Mouse (Mus musculus): Measurements from ENCODE around the gene Dhx8. TPM values are rescaled to one million over a fixed set of nuclear protein-coding genes. Genes with fewer than 3 reads are reported as not detected.

Dhx8 gene
- polyA plus RNA-seq, 1 experiment from 2014 or later = 28.5 TPM

DNA sequence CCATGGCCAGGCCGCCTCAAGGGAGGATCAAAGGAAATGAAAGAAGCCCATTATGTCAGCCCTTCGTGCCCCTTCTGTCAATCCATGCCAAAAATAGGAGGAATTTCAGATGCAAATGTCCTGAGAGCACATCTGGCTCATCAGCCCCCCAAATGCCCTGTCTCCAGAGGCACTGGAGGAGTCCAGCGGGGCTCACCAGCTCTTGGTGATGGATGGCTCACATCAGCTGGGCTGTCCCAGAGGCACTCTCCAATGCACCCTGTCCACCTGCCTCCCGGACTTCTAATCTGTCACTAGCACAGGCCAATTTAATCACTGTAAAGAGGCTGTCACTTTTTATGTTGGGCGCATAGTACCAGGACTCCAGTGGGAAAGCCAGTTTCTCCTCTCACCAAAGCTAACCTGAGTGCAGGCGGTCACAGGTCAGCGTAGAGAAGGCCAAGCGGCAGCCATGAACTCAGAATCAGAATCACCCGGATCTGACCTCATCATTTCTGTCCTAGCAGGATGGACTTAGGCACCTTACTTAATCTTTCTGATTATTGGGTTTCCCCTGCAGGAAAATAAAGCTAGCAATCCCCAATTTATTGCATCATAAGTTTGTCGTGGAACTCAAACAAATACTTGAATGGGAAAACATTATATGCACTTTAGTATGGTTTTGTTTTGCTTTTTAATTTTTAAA lies 25.8 kb upstream of the Dhx8 start:
- Histone ChIP-seq H3K36me3 (no peaks in the 10 kb centered on the region), H3K27ac (replicated peaks) (no peak overlapping the region), H3K9me3 (no peaks in the 10 kb centered on the region), H3K27me3 (no peaks in the 10 kb centered on the region), H3K4me3 (no peak overlapping the region), H3K4me2 (no peak overlapping the region), H3K9ac (no peak overlapping the region), H3K4me1 (replicated peaks) (peaks cover 23% of the 10 kb centered on the region)
- 50% methylated on average over 10 of the region's 10 CpGs for WGBS
- no peak for ATAC-seq (ENCODE audit: low read depth)

DNA sequence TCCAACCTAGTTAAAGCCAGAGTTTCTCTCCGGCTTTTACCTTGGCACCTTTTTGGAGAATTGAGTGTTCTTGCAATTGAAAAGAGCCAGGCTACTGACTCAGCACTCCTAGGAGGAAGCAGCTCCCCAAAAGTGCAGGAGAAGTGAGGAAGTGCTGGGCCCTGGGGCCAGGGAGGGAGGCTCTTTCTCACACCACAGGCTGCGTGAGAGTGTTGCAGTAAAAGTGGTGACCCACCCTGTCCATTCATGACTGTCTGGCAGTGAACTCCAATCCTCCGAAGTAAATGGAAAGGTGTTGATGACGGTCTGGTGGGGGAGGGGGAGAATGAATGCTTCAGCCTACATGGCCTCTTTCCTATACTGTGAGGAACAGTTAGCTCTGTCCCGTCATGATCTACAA lies 24.2 kb upstream of the Dhx8 start:
- H3K9me3 ChIP-seq = no peaks in the 10 kb centered on the region
- no peak overlapping the region for H3K4me3 ChIP-seq
- H3K9ac ChIP-seq = no peak overlapping the region
- no peaks in the 10 kb centered on the region for H3K36me3 ChIP-seq
- peaks cover 20% of the 10 kb centered on the region for H3K4me1 ChIP-seq (replicated peaks)
- no peak for ATAC-seq (ENCODE audit: low read depth)
- H3K27me3 ChIP-seq = no peaks in the 10 kb centered on the region
- no peak overlapping the region for H3K27ac ChIP-seq (replicated peaks)
- H3K4me2 ChIP-seq = no peak overlapping the region
- 52% methylated on average over 5 of the region's 5 CpGs for WGBS

DNA sequence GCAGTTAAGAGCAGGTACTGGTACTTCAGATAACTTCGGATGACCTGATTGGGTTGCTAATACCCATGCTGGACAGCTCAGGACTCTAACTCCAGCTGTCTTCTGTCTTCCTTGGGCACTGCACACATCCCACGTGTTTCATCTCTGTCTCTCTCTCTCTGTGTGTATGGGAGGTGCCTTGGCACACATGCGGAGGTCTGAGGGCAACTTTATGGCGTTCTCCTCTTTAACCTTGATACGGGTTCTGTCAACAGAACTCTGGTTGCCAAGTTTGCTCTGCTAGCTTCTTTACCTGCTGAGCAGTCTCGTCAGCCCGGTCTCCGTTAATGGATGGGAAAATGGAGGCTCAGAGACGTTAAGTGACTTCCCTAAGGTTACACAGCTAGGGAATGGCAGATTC lies 19.9 kb upstream of the Dhx8 start:
- H3K9me3 ChIP-seq = no peaks in the 10 kb centered on the region
- H3K27me3 ChIP-seq = no peaks in the 10 kb centered on the region
- WGBS = 87% methylated on average over 9 of the region's 9 CpGs
- H3K36me3 ChIP-seq = no peaks in the 10 kb centered on the region
- no peak overlapping the region for H3K4me3 ChIP-seq
- peaks cover 2% of the 10 kb centered on the region for H3K4me1 ChIP-seq (replicated peaks)
- ATAC-seq (ENCODE audit: low read depth) = no peak
- no peak overlapping the region for H3K9ac ChIP-seq
- H3K27ac ChIP-seq (replicated peaks) = no peak overlapping the region
- no peak overlapping the region for H3K4me2 ChIP-seq

DNA sequence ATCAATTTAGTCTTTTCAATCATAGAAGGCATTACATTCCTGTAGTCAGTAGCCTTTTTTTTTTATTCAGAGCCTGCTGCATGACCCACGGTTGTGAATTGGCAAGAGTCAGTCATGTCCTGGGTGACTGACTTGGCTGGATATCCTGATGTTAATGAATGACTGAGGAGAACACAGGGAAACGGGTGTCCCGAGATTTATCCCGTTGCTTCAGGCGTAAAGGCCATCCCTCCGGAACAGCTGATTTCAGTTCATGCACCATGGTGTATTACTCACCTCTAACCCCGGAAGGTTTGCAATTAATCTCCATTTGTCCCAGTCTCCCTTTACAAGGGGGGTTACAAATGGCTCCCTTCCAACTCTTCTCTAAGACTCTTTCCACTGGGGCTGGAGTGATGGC lies 18.7 kb upstream of the Dhx8 start:
- Histone ChIP-seq H3K4me3 (no peak overlapping the region), H3K9ac (no peak overlapping the region), H3K36me3 (no peaks in the 10 kb centered on the region), H3K4me2 (no peak overlapping the region), H3K9me3 (no peaks in the 10 kb centered on the region), H3K4me1 (replicated peaks) (peaks cover 10% of the 10 kb centered on the region), H3K27ac (replicated peaks) (no peak overlapping the region), H3K27me3 (no peaks in the 10 kb centered on the region)
- ATAC-seq (ENCODE audit: low read depth) = no peak
- 45% methylated on average over 7 of the region's 7 CpGs for WGBS

DNA sequence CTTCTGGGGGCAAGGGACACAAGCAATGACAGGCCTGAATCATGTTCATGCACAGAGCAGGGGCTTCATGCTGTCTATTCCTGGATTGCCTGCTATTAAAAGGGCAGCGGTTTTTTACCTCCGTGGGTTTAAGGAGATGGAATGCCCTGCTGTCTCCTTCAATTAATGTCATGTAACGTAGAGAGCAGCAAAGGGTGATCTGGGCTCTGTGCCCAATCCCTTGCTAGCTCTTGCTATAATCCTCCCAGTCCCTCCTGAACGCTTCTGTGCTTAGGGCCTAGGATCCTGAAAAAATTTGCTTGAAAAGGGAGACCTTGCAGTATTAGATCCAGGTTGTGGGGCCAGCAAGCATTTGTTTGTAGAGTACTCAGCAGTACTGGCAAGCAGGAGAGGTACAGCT lies 14.4 kb upstream of the Dhx8 start:
- peak overlapping the region; percentile 35 for H3K27ac ChIP-seq (replicated peaks)
- no peaks in the 10 kb centered on the region for H3K9me3 ChIP-seq
- no peak overlapping the region for H3K4me3 ChIP-seq
- H3K9ac ChIP-seq = peak overlapping the region; percentile 32; the same call in 1 of the 2 replicates
- H3K4me1 ChIP-seq (replicated peaks) = peaks cover 10% of the 10 kb centered on the region
- WGBS = 29% methylated on average over 4 of the region's 4 CpGs
- H3K27me3 ChIP-seq = no peaks in the 10 kb centered on the region
- no peaks in the 10 kb centered on the region for H3K36me3 ChIP-seq
- no peak for ATAC-seq (ENCODE audit: low read depth)
- H3K4me2 ChIP-seq = no peak overlapping the region

DNA sequence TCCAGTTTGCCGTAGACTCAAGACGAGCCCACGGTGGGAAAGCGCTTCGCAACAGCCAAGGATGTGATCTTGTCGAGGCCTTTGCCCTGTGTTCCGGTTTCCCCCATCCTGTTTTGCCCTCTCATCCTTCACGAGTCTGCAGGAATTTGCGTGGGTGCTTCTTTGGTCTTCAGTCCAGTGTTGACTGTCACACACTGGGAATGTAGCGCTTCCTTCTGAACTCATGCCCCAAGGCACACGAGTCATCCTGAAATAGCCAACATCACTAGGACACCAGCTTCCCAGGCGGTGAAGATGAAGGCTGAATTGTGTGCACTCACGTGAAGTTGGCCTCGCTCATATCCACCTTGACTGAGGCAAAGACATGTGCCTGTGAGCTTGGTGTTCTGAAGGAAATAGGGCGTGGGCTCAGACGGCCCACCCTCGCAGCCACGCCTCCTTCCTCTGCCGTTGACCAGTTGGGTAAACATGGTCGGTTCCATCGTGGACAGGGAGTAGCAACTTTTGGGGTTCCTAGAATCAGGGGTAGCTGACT lies 12.7 kb upstream of the Dhx8 start:
- Histone ChIP-seq H3K27me3 (no peaks in the 10 kb centered on the region), H3K27ac (replicated peaks) (no peak overlapping the region), H3K4me3 (no peak overlapping the region), H3K4me1 (replicated peaks) (peaks cover 10% of the 10 kb centered on the region), H3K9me3 (no peaks in the 10 kb centered on the region), H3K36me3 (no peaks in the 10 kb centered on the region), H3K9ac (no peak overlapping the region), H3K4me2 (no peak overlapping the region)
- no peak for ATAC-seq (ENCODE audit: low read depth)
- 86% methylated on average over 21 of the region's 21 CpGs for WGBS

DNA sequence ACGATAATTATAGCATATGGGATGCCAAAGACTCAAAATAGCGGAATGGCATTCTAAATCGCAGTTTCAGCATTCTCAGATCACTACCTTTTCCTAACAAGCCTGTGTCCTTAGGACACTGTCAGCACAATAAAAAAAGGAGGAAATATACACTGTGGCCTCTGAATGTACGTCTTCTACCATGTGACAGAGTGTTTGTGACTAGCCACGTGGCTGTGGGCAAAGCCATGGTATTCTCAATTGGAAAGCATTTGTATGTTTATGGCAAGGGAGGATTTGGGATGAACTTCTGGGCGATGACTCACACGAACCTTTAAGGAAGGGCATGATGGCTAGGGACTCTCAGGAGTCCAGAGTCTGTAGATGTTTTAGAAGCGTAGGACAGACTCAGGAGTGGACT lies 7.7 kb upstream of the Dhx8 start:
- no peak overlapping the region for H3K9ac ChIP-seq
- WGBS = 84% methylated on average over 8 of the region's 8 CpGs
- no peak for ATAC-seq (ENCODE audit: low read depth)

DNA sequence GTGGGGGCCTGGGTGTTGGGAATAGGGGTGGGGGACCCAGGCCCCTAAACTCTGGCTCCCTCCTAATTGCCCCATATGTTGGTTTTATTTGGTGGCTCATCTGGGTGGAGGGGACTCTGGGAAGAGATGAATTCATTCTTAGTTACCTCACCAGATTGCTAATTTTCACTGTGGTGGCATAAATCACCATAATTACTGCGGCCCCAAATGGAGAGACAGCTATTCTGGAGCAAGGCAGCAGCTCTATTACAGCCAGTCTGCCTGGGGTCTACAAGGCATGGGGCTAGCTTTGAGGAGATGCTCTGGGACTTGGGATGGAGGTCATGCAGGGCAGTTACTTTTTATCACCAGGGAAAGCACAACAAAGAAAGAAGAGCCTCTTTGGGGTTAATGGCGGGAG lies 6.0 kb upstream of the Dhx8 start:
- Histone ChIP-seq H3K36me3 (no peaks in the 10 kb centered on the region), H3K27me3 (no peaks in the 10 kb centered on the region), H3K9me3 (no peaks in the 10 kb centered on the region), H3K4me2 (no peak overlapping the region), H3K9ac (0 out of 2 replicates have a peak overlapping the region, but pooled peaks have one; percentile 6), H3K4me1 (replicated peaks) (peaks cover 11% of the 10 kb centered on the region), H3K27ac (replicated peaks) (peak overlapping the region; percentile 61), H3K4me3 (no peak overlapping the region)
- 9% methylated on average over 2 of the region's 2 CpGs for WGBS
- ATAC-seq (ENCODE audit: low read depth) = peak; percentile 50; the same call in 1 of the 2 replicates

More for the DNA sequence above, 7.7 kb upstream of the Dhx8 start:
- Histone ChIP-seq H3K27ac (replicated peaks) (no peak overlapping the region), H3K4me3 (no peak overlapping the region), H3K27me3 (no peaks in the 10 kb centered on the region), H3K4me1 (replicated peaks) (peaks cover 11% of the 10 kb centered on the region), H3K9me3 (no peaks in the 10 kb centered on the region), H3K36me3 (no peaks in the 10 kb centered on the region), H3K4me2 (no peak overlapping the region)

DNA sequence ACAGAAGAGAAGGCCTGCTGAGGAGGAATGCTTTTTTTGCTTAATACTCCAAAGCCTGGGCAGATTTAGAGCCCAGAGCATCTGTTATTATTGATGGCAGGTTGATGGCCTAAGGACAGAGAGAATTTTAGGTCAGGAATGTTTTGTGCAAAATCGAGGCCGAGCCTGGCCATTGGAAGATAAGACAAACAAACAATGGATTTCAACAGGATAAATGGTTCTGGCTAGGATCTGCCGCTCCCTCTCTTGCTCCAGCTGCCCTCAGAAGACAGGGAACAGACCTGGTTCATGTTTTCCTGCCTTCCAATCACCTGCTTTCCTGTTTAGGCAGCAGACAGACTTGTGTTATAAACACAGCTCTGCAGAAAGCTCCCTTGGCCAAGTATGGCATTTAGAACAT lies 3.4 kb upstream of the Dhx8 start:
- Histone ChIP-seq H3K27me3 (no peaks in the 10 kb centered on the region), H3K4me1 (replicated peaks) (peaks cover 26% of the 10 kb centered on the region), H3K27ac (replicated peaks) (no peak overlapping the region), H3K36me3 (no peaks in the 10 kb centered on the region), H3K4me2 (no peak overlapping the region), H3K9ac (no peak overlapping the region), H3K9me3 (no peaks in the 10 kb centered on the region), H3K4me3 (no peak overlapping the region)
- no peak for ATAC-seq (ENCODE audit: low read depth)
- 71% methylated on average over 3 of the region's 3 CpGs for WGBS

DNA sequence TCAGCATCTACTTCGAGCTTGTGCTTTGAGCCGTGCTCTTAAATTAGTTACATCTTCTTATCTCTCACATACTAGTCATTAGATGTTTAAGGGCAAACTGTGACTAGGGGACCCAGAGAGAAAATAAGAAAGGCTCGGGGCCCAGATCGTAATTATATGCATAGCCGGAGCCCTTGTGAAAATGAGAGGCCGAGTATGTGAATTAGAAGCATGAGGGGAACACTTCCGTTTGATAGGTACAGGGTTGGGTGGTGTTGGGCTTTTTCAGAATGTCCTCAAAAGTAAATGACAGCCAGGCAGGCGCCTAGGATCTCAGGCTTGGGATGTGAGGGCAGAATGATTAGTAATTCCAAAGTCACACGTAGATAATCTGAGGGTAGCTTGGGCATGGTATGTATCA lies 877 bp downstream of the Dhx8 start:
- 36% methylated on average over 9 of the region's 9 CpGs for whole genome bisulfite sequencing
- H3K27ac ChIP-seq (replicated peaks) = no peak overlapping the region
- no peak for ATAC-seq (ENCODE audit: low read depth)
- no peaks in the 10 kb centered on the region for H3K27me3 ChIP-seq
- peak overlapping the region; percentile 83 for H3K4me3 ChIP-seq
- H3K9me3 ChIP-seq = no peaks in the 10 kb centered on the region
- peak overlapping the region; percentile 94 for H3K4me2 ChIP-seq
- peaks cover 16% of the 10 kb centered on the region for H3K4me1 ChIP-seq (replicated peaks)
- peaks cover 37% of the 10 kb centered on the region for H3K36me3 ChIP-seq
- H3K9ac ChIP-seq = peak overlapping the region; percentile 94

DNA sequence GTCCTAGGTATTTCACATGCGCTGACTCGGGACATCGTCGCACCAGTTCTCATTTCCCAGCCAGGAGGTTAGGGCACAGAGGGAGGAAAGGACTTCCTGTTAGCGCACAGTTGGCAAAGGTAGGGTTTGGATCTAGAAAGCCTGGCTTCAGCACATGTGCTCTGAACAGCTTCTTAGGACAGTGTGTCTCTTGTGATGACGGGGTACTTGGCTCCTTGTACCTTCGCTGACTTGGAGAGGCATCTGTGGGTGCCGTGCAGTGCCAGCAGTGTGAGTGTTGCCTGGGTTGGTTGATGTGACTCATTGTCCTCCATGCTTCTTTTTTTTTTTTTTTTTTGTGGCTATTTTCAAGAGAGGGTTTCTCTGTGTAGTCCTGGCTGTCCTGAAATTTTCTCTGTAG lies 23.9 kb downstream of the Dhx8 start:
- Histone ChIP-seq H3K9me3 (no peaks in the 10 kb centered on the region), H3K9ac (no peak overlapping the region), H3K27me3 (no peaks in the 10 kb centered on the region), H3K4me2 (no peak overlapping the region), H3K36me3 (peaks cover 95% of the 10 kb centered on the region), H3K27ac (replicated peaks) (no peak overlapping the region), H3K4me3 (no peak overlapping the region), H3K4me1 (replicated peaks) (peaks cover 11% of the 10 kb centered on the region)
- 95% methylated on average over 8 of the region's 8 CpGs for WGBS
- no peak for ATAC-seq (ENCODE audit: low read depth)

DNA sequence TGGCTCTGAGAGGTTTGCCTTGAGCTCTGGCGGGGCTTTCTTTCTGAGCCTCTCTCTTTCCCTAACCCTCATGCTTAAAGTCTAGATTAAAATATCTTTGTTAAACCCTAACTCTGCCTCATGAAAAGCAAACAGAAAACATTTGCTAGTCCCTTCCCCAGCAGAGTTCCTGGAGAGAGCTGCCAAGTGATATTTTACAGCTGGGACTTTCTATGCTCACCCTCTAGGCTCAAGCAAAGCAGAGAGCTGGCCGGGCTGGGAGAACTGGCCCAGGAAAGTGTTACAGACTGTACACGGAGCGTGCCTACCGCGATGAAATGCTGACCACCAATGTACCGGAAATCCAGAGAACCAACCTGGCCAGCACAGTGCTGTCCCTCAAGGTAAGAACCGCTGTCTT lies 24.6 kb downstream of the Dhx8 start:
- no peak overlapping the region for H3K4me2 ChIP-seq
- H3K27ac ChIP-seq (replicated peaks) = no peak overlapping the region
- ATAC-seq (ENCODE audit: low read depth) = no peak
- no peak overlapping the region for H3K9ac ChIP-seq
- H3K27me3 ChIP-seq = no peaks in the 10 kb centered on the region
- H3K9me3 ChIP-seq = no peaks in the 10 kb centered on the region
- H3K36me3 ChIP-seq = peaks cover 95% of the 10 kb centered on the region
- 93% methylated on average over 8 of the region's 8 CpGs for WGBS
- peaks cover 11% of the 10 kb centered on the region for H3K4me1 ChIP-seq (replicated peaks)
- H3K4me3 ChIP-seq = no peak overlapping the region

DNA sequence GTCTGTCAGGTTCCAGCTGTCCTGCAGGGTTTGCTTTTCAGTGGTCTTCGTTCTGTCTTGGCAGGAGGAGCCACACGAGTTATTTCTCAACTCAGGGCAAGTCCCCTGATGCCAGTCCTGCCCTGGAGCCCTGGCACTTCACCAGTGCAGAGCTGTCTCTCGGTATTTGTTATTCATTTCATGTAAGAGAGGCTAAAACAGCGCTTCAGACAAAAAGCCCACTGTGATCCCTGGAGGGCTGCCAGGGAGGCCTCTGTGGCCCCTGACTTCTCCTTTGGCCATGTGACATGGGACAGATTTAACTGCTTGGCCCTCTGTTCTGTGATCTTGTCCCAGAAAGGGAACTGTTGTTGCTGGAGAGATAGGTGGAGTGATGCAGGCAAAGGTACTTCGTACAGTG lies 25.7 kb downstream of the Dhx8 start:
- H3K27ac ChIP-seq (replicated peaks) = peak overlapping the region; percentile 34; the same call in 1 of the 2 replicates
- peaks cover 93% of the 10 kb centered on the region for H3K36me3 ChIP-seq
- H3K9me3 ChIP-seq = no peaks in the 10 kb centered on the region
- WGBS = 60% methylated on average over 5 of the region's 5 CpGs
- no peak overlapping the region for H3K9ac ChIP-seq
- no peak overlapping the region for H3K4me2 ChIP-seq
- ATAC-seq (ENCODE audit: low read depth) = peak; percentile 36; the same call in 1 of the 2 replicates
- peaks cover 11% of the 10 kb centered on the region for H3K4me1 ChIP-seq (replicated peaks)
- H3K4me3 ChIP-seq = no peak overlapping the region
- no peaks in the 10 kb centered on the region for H3K27me3 ChIP-seq

All from neural tube, embryonic 13.5 days (tissue).